In the genomic region with DNA sequence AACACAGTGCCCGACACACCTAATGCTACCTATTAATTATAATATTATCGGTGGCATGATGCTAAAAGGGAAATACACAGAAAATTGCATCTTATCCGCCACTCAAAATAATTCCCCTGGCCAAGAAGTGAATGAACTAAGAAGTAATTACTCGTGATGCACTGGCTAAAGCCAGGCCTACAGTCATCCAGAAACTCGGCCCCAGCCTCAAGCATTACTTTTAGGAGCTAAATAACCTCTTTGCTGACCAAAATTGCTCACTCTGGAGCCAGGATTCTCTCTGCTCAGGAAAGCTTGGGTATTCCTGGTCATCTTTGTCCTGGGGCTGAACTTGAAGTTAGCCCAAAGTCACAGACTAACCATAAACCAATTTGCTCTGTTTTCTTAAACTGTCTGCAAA, we compare ENCODE assay signal across 16 mouse cellular contexts. TPM values are rescaled to one million over a fixed set of nuclear protein-coding genes. Genes with fewer than 3 reads are reported as not detected.
DNase-seq lines count a peak whose midpoint lies in the region; ATAC-seq lines count a peak whose summit lies in the region.
"Had no signal": no experiment of that assay in that cellular context is flagged by ENCODE, and none has a peak within 500 bp of the region (broad histone marks: within the 10 kb centered on the region; RNA-seq: fewer than 3 reads in every experiment).

No protein-coding gene starts in this region.

- no peaks in the 10 kb centered on the region for H3K9me3 ChIP-seq in intestine, embryonic 14.5 days (ENCODE audit: control insufficient read depth, low read length)
- no peaks in the 10 kb centered on the region for H3K9me3 ChIP-seq in intestine, embryonic 16.5 days (ENCODE audit: control insufficient read depth, low read length)
- H3K9me3 ChIP-seq in megakaryocyte, embryonic 14.5 days = no peaks in the 10 kb centered on the region
- no peaks in the 10 kb centered on the region for H3K9me3 ChIP-seq in liver, embryonic 13.5 days (replicated peaks)
- H3K9me3 ChIP-seq in stomach, embryonic 16.5 days (replicated peaks; ENCODE audit: control insufficient read depth, low read length) = no peaks in the 10 kb centered on the region
- H3K9me3 ChIP-seq: heart, embryonic 13.5 days; midbrain, embryonic 13.5 days had no signal

- no peaks in the 10 kb centered on the region for H3K27me3 ChIP-seq in intestine, embryonic 14.5 days (replicated peaks; ENCODE audit: control insufficient read depth, insufficient read depth, low read length)
- H3K27me3 ChIP-seq in intestine, embryonic 16.5 days (replicated peaks; ENCODE audit: control insufficient read depth, insufficient read depth, low read length) = no peaks in the 10 kb centered on the region
- no peaks in the 10 kb centered on the region for H3K27me3 ChIP-seq in megakaryocyte, embryonic 14.5 days (replicated peaks)
- no peaks in the 10 kb centered on the region for H3K27me3 ChIP-seq in liver, embryonic 13.5 days
- H3K27me3 ChIP-seq in stomach, embryonic 16.5 days (ENCODE audit: control insufficient read depth, insufficient read depth, low read length) = no peaks in the 10 kb centered on the region

- intact Hi-C loops in left cerebral cortex, postnatal 4 days (cut with DNase I) = loop anchor here (5.0 kb wide), 2 partner anchors 97 to 103 kb away; no protein-coding TSS in a partner anchor

- no peak overlapping the region for H3K4me3 ChIP-seq in intestine, embryonic 14.5 days (ENCODE audit: low read depth, low read length)
- H3K4me3 ChIP-seq in intestine, embryonic 16.5 days (ENCODE audit: low read length) = no peak overlapping the region
- H3K4me3 ChIP-seq in megakaryocyte, embryonic 14.5 days (replicated peaks) = peak overlapping the region; percentile 91
- no peak overlapping the region for H3K4me3 ChIP-seq in liver, embryonic 13.5 days (replicated peaks)
- H3K4me3 ChIP-seq in stomach, embryonic 16.5 days (replicated peaks; ENCODE audit: low read length) = no peak overlapping the region
- H3K4me3 ChIP-seq: heart, embryonic 13.5 days; midbrain, embryonic 13.5 days had no signal

- no peaks in the 10 kb centered on the region for H3K36me3 ChIP-seq in intestine, embryonic 14.5 days (ENCODE audit: control insufficient read depth, insufficient read depth, low read length)
- H3K36me3 ChIP-seq in intestine, embryonic 16.5 days (ENCODE audit: control insufficient read depth, insufficient read depth, low read length) = no peaks in the 10 kb centered on the region
- H3K36me3 ChIP-seq in megakaryocyte, embryonic 14.5 days (replicated peaks; ENCODE audit: low read length) = peaks cover 26% of the 10 kb centered on the region
- H3K36me3 ChIP-seq in liver, embryonic 13.5 days = no peaks in the 10 kb centered on the region
- no peaks in the 10 kb centered on the region for H3K36me3 ChIP-seq in stomach, embryonic 16.5 days (ENCODE audit: control insufficient read depth, insufficient read depth, low read length)
- H3K36me3 ChIP-seq: heart, embryonic 13.5 days; midbrain, embryonic 13.5 days had no signal

- no peak overlapping the region for H3K9ac ChIP-seq in intestine, embryonic 14.5 days (ENCODE audit: low read length)
- H3K9ac ChIP-seq in intestine, embryonic 16.5 days (ENCODE audit: low read depth, low read length) = no peak overlapping the region
- H3K9ac ChIP-seq in liver, embryonic 13.5 days = peak overlapping the region; percentile 48; the same call in 1 of the 2 replicates
- H3K9ac ChIP-seq in stomach, embryonic 16.5 days (ENCODE audit: low read length) = no peak overlapping the region
- H3K9ac ChIP-seq: heart, embryonic 13.5 days; midbrain, embryonic 13.5 days had no signal

- H3K4me1 ChIP-seq in intestine, embryonic 14.5 days (replicated peaks; ENCODE audit: control insufficient read depth, insufficient read depth, low read length) = peaks cover 9% of the 10 kb centered on the region
- H3K4me1 ChIP-seq in intestine, embryonic 16.5 days (ENCODE audit: control insufficient read depth, insufficient read depth, low read length) = peaks cover 14% of the 10 kb centered on the region
- H3K4me1 ChIP-seq in megakaryocyte, embryonic 14.5 days = peaks cover 67% of the 10 kb centered on the region
- peaks cover 82% of the 10 kb centered on the region for H3K4me1 ChIP-seq in liver, embryonic 13.5 days (replicated peaks)
- H3K4me1 ChIP-seq in stomach, embryonic 16.5 days (ENCODE audit: control insufficient read depth, insufficient read depth, low read length) = peaks cover 6% of the 10 kb centered on the region; the same call in 1 of the 2 replicates

- WGBS in intestine, embryonic 14.5 days = 74% methylated on average over 5 of the region's 5 CpGs
- 74% methylated on average over 5 of the region's 5 CpGs for WGBS in intestine, embryonic 16.5 days
- 68% methylated on average over 5 of the region's 5 CpGs for WGBS in liver, embryonic 13.5 days (ENCODE audit: insufficient replicate concordance)
- 73% methylated on average over 5 of the region's 5 CpGs for WGBS in stomach, embryonic 16.5 days

- DNase-seq in intestine, embryonic 14.5 days (ENCODE audit: low spot score) = peak; percentile 20
- DNase-seq in liver, embryonic 13.5 days = no peak
- DNase-seq in left cerebral cortex, postnatal 4 days = no peak
- no peak for DNase-seq in cerebellum, postnatal 25 days
- DNase-seq: B cell, adult 2 months; kidney, postnatal 25 days; lung, postnatal 4 days; retina, postnatal 1 day; right cerebral cortex, postnatal 4 days had no signal

- H3K27ac ChIP-seq in intestine, embryonic 14.5 days (ENCODE audit: low read depth) = no peak overlapping the region
- no peak overlapping the region for H3K27ac ChIP-seq in intestine, embryonic 16.5 days (ENCODE audit: low read length)
- peak overlapping the region; percentile 74 for H3K27ac ChIP-seq in liver, embryonic 13.5 days
- peak overlapping the region; percentile 62; the same call in 1 of the 2 replicates for H3K27ac ChIP-seq in stomach, embryonic 16.5 days (ENCODE audit: low read length)
- H3K27ac ChIP-seq: heart, embryonic 13.5 days; midbrain, embryonic 13.5 days had no signal

- no peak for ATAC-seq in intestine, embryonic 14.5 days (replicated peaks; ENCODE audit: low FRiP score, low TSS enrichment, low read depth)
- ATAC-seq in intestine, embryonic 16.5 days = no peak
- no peak for ATAC-seq in megakaryocyte, adult 5-6 weeks (ENCODE audit: poor library complexity, severe bottlenecking)
- ATAC-seq in liver, embryonic 13.5 days (ENCODE audit: low read depth) = no peak
- ATAC-seq in stomach, embryonic 16.5 days (ENCODE audit: insufficient read depth, low FRiP score) = no peak
- ATAC-seq: forebrain, embryonic 14.5 days; midbrain, embryonic 13.5 days had no signal

- no peak overlapping the region for H3K4me2 ChIP-seq in intestine, embryonic 14.5 days (ENCODE audit: low read length)
- H3K4me2 ChIP-seq in intestine, embryonic 16.5 days (ENCODE audit: low read depth, low read length) = no peak overlapping the region
- H3K4me2 ChIP-seq in liver, embryonic 13.5 days = peak overlapping the region; percentile 29; the same call in 1 of the 2 replicates
- H3K4me2 ChIP-seq in stomach, embryonic 16.5 days (ENCODE audit: low read depth, low read length) = no peak overlapping the region
- H3K4me2 ChIP-seq: heart, embryonic 13.5 days; midbrain, embryonic 13.5 days had no signal

RNA-seq across cellular contexts. Expression of gene Ptprj, which starts 4.7 kb away (rescaled TPM):
- 8.3 and 8.5 TPM in 2 replicates for polyA plus RNA-seq in intestine, embryonic 14.5 days (2014; fragmentation: Nextera tagmentation; extraction: Ambion mirVana)
- 3.5 TPM in 2 replicates for polyA plus RNA-seq in intestine, embryonic 16.5 days (2015; fragmentation: Nextera tagmentation; extraction: Ambion mirVana)
- polyA plus RNA-seq in megakaryocyte, embryonic 14.5 days (2012; ENCODE audit: insufficient read depth, low replicate concordance) = 2.2 and 8.7 TPM in 2 replicates
- total RNA-seq in megakaryocyte, adult 5-6 weeks (2015) = 103 and 104 TPM in 2 replicates
- total RNA-seq in megakaryocyte, adult 5-6 weeks (2017) = 94.7 and 107 TPM in 2 replicates
- 1.7 and 1.9 TPM in 2 replicates for polyA plus RNA-seq in liver, embryonic 13.5 days (2015; fragmentation: Nextera tagmentation; extraction: Ambion mirVana)
- 4.1 and 5.0 TPM in 2 replicates for polyA plus RNA-seq in stomach, embryonic 16.5 days (2015; fragmentation: Nextera tagmentation; extraction: Ambion mirVana)
- total RNA-seq in left cerebral cortex, postnatal 4 days (2021) = 10 to 100 TPM; 50.8 to 51.2 TPM

Comparison
In these comparisons a context has a peak if more than half of its experiments do, and no peak if none do; other contexts are left out.
1. H3K27ac ChIP-seq: peak in liver, embryonic 13.5 days (single experiment) and stomach, embryonic 16.5 days (single experiment); none in intestine, embryonic 14.5 days (single experiment) and intestine, embryonic 16.5 days (single experiment).